1 mouse cellular context compared by ENCODE assay signal in genomic region chr7:101049326-101050087, GRCm38 (mm10).
TF ChIP-seq lines count a peak whose summit lies in the region.

No protein-coding gene starts in this region.

TF ChIP-seq in CH12.LX, 34 proteins besides CTCF, POLR2A, EP300 and RAD21 (continued from another document):
- no peak for TF ChIP-seq ZKSCAN1 (IDR thresholded peaks at IDR 0.05; ENCODE audit: borderline replicate concordance, low read depth, low read length)
- no peak for TF ChIP-seq E2F4 (IDR thresholded peaks at IDR 0.05; ENCODE audit: insufficient replicate concordance, low read depth, low read length)
- no peak for TF ChIP-seq BHLHE40 (IDR thresholded peaks at IDR 0.05; ENCODE audit: low read depth, low read length)
- TF ChIP-seq GABPA (IDR thresholded peaks at IDR 0.05; ENCODE audit: insufficient replicate concordance, low read depth, low read length) = no peak
- TF ChIP-seq SMC3 (IDR thresholded peaks at IDR 0.05; ENCODE audit: low read depth, low read length) = peak; percentile 20; the same call in 1 of the 2 replicates
- 0 out of 2 replicates have a peak, but pooled peaks have one; percentile 18 for TF ChIP-seq MYC (IDR thresholded peaks at IDR 0.05; ENCODE audit: low read depth, low read length)
- TF ChIP-seq KAT2A (IDR thresholded peaks at IDR 0.05; ENCODE audit: insufficient replicate concordance, low read length) = peak; percentile 66; the same call in 1 of the 2 replicates
- no peak for TF ChIP-seq ZC3H11A (IDR thresholded peaks at IDR 0.05; ENCODE audit: low read depth, low read length)
- no peak for TF ChIP-seq RCOR1 (conservative IDR thresholded peaks at IDR 0.05; ENCODE audit: low read depth, low read length)
- no peak for TF ChIP-seq CHD1 (IDR thresholded peaks at IDR 0.05; ENCODE audit: low read depth, low read length)
- TF ChIP-seq ELF1 (IDR thresholded peaks at IDR 0.05; ENCODE audit: low read depth, low read length) = 0 out of 2 replicates have a peak, but pooled peaks have one; percentile 21
- TF ChIP-seq ETS1 (conservative IDR thresholded peaks at IDR 0.05; ENCODE audit: low read depth, low read length) = peak; percentile 49; the same call in 1 of the 2 replicates
- no peak for TF ChIP-seq TBP (conservative IDR thresholded peaks at IDR 0.05; ENCODE audit: low read depth, low read length)
- no peak for TF ChIP-seq ZNF384 (IDR thresholded peaks at IDR 0.05; ENCODE audit: low read depth, low read length)
- TF ChIP-seq JUN (IDR thresholded peaks at IDR 0.05; ENCODE audit: insufficient read depth, low read depth, low read length) = no peak
- TF ChIP-seq SIN3A (IDR thresholded peaks at IDR 0.05; ENCODE audit: low read length) = no peak
- TF ChIP-seq HCFC1 (IDR thresholded peaks at IDR 0.05; ENCODE audit: low read depth, low read length) = no peak
- no peak for TF ChIP-seq MXI1 (IDR thresholded peaks at IDR 0.05; ENCODE audit: low read depth, low read length)
- no peak for TF ChIP-seq USF1 (IDR thresholded peaks at IDR 0.05; ENCODE audit: low read depth, low read length)
- no peak for TF ChIP-seq UBTF (IDR thresholded peaks at IDR 0.05; ENCODE audit: low read depth, low read length)
- TF ChIP-seq JUND (conservative IDR thresholded peaks at IDR 0.05; ENCODE audit: low read depth, low read length) = no peak
- 0 out of 2 replicates have a peak, but pooled peaks have one; percentile 23 for TF ChIP-seq MAZ (IDR thresholded peaks at IDR 0.05; ENCODE audit: low read depth, low read length)
- TF ChIP-seq USF2 (conservative IDR thresholded peaks at IDR 0.05; ENCODE audit: low read depth, low read length) = no peak
- TF ChIP-seq IRF4 (IDR thresholded peaks at IDR 0.05; ENCODE audit: low read depth, low read length) = peak; percentile 70
- 0 out of 2 replicates have a peak, but pooled peaks have one; percentile 11 for TF ChIP-seq MAFK (IDR thresholded peaks at IDR 0.05; ENCODE audit: insufficient replicate concordance, low read length)
TF ChIP-seq in CH12.LX: peak in this region for 11.
